Mouse (Mus musculus): Measurements from ENCODE around the gene Etl4. TPM values are rescaled to one million over a fixed set of nuclear protein-coding genes. Genes with fewer than 3 reads are reported as not detected.

The Etl4 gene
- polyA plus RNA-seq, 1 experiment = 7.4 TPM

DNA sequence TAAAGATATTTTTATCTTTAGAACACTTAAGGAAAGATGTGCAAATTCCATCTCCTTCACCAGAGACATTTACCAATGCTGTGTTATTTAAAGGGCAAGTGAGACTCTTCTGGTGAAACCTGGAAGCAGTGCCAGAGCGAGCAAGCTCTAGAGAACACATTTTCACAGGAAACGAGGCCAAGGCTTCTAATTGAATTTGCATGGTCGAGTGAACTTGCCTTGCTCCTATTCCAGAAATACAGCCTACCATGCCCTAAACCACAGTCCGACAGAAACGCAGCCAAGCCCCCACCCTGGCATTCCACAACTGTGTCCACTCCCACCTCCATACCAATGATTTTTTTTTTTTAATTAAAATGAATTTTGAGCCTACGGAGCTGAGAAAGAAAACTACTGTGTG lies 510.4 kb downstream of the Etl4 start:
- H3K27me3 ChIP-seq (ENCODE audit: control insufficient read depth, insufficient read depth, insufficient read length) = no peaks in the 10 kb centered on the region
- no peak for TF ChIP-seq POLR2AphosphoS2 (IDR thresholded peaks at IDR 0.05; ENCODE audit: insufficient read length, low read depth)
- TF ChIP-seq SRF (IDR thresholded peaks at IDR 0.05; ENCODE audit: control insufficient read depth, insufficient read length, low read depth) = no peak
- no peak for TF ChIP-seq TCF12 (IDR thresholded peaks at IDR 0.05; ENCODE audit: insufficient read depth, poor library complexity, severe bottlenecking)
- TF ChIP-seq MAX (IDR thresholded peaks at IDR 0.05; ENCODE audit: low read depth) = no peak
- TF ChIP-seq REST (IDR thresholded peaks at IDR 0.05; ENCODE audit: insufficient read depth, insufficient read length) = no peak
- no peak for TF ChIP-seq E2F4 (IDR thresholded peaks at IDR 0.05; ENCODE audit: insufficient read depth)
- TF ChIP-seq POLR2A (IDR thresholded peaks at IDR 0.05; ENCODE audit: insufficient read length, low read depth) = no peak
- no peak for TF ChIP-seq MYOD1 (IDR thresholded peaks at IDR 0.05; ENCODE audit: control insufficient read depth in 1 of 3, insufficient read length in 2 of 3, low read depth in 2 of 3)
- no peak for TF ChIP-seq CEBPB (IDR thresholded peaks at IDR 0.05; ENCODE audit: insufficient read depth, poor library complexity, severe bottlenecking)
- TF ChIP-seq USF1 (IDR thresholded peaks at IDR 0.05; ENCODE audit: low read depth) = no peak
- no peak for TF ChIP-seq TCF3 (IDR thresholded peaks at IDR 0.05; ENCODE audit: insufficient read length, low read depth)
- no peak for TF ChIP-seq MYOG (IDR thresholded peaks at IDR 0.05; ENCODE audit: control insufficient read depth in 1 of 3, insufficient read depth in 1 of 3, insufficient read length in 2 of 3, low read depth in 2 of 3)
- H3K36me3 ChIP-seq (ENCODE audit: control insufficient read depth, insufficient read depth) = no peaks in the 10 kb centered on the region
- H3K4me3 ChIP-seq = no peak overlapping the region
- H3ac ChIP-seq (ENCODE audit: control insufficient read depth, insufficient read length) = no peak overlapping the region
- no peak overlapping the region for H3K4me2 ChIP-seq (ENCODE audit: low read depth)
- no peaks in the 10 kb centered on the region for H3K79me2 ChIP-seq (ENCODE audit: control insufficient read depth, insufficient read depth)

DNA sequence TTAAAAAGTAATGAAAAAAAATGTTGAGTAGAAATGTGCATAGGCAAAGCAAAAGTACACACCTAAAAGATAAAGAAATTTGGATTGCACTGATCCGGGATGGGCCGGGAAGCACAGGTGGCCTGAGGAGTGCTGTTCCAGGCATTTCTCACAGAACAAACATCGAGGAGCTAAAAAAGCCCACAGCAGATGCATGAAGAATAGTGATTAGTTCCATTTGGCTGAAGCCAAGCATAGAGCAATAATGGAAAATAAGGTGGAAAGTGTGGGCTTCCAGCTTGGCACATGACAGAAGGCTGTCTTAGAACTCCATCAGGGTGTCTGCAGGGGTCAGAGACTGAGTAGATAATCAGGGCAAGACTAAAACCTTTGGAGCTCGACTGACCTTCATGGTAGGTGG lies 512.7 kb downstream of the Etl4 start:
- H3ac ChIP-seq (ENCODE audit: control insufficient read depth, insufficient read length) = no peak overlapping the region
- no peak overlapping the region for H3K4me3 ChIP-seq
- H3K79me2 ChIP-seq (ENCODE audit: control insufficient read depth, insufficient read depth) = no peaks in the 10 kb centered on the region
- H3K27me3 ChIP-seq (ENCODE audit: control insufficient read depth, insufficient read depth, insufficient read length) = no peaks in the 10 kb centered on the region
- H3K36me3 ChIP-seq (ENCODE audit: control insufficient read depth, insufficient read depth) = no peaks in the 10 kb centered on the region
- no peak overlapping the region for H3K4me2 ChIP-seq (ENCODE audit: low read depth)
- TF ChIP-seq SRF (IDR thresholded peaks at IDR 0.05; ENCODE audit: control insufficient read depth, insufficient read length, low read depth) (no peak), MYOG (IDR thresholded peaks at IDR 0.05; ENCODE audit: control insufficient read depth in 1 of 3, insufficient read depth in 1 of 3, insufficient read length in 2 of 3, low read depth in 2 of 3) (no peak), POLR2AphosphoS2 (IDR thresholded peaks at IDR 0.05; ENCODE audit: insufficient read length, low read depth) (no peak), TCF12 (IDR thresholded peaks at IDR 0.05; ENCODE audit: insufficient read depth, poor library complexity, severe bottlenecking) (no peak), REST (IDR thresholded peaks at IDR 0.05; ENCODE audit: insufficient read depth, insufficient read length) (no peak), MAX (IDR thresholded peaks at IDR 0.05; ENCODE audit: low read depth) (no peak), MYOD1 (IDR thresholded peaks at IDR 0.05; ENCODE audit: control insufficient read depth in 1 of 3, insufficient read length in 2 of 3, low read depth in 2 of 3) (no peak), E2F4 (IDR thresholded peaks at IDR 0.05; ENCODE audit: insufficient read depth) (no peak), CEBPB (IDR thresholded peaks at IDR 0.05; ENCODE audit: insufficient read depth, poor library complexity, severe bottlenecking) (no peak), USF1 (IDR thresholded peaks at IDR 0.05; ENCODE audit: low read depth) (no peak)

DNA sequence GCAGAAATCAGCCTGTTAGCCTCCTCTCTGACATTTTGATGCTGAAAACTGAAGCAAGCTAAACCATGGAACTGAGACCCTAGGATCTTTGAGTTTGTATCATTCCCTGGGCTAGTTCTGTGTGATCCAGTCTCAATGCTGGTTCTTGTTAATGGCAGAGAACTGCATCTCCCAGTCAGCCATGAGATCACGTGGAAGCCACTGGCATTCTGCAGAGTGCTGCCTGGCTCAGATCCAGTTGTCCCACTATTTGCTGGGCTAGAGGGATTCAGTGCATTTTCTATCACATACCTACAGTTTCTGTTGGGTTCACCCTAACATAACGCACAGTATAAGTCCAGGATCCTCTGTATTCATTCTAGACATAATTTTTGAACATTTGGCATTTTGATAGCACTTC lies 524.1 kb downstream of the Etl4 start:
- no peak overlapping the region for H3ac ChIP-seq (ENCODE audit: control insufficient read depth, insufficient read length)
- H3K4me3 ChIP-seq = no peak overlapping the region
- TF ChIP-seq SRF (IDR thresholded peaks at IDR 0.05; ENCODE audit: control insufficient read depth, insufficient read length, low read depth) = no peak
- no peak for TF ChIP-seq MYOD1 (IDR thresholded peaks at IDR 0.05; ENCODE audit: control insufficient read depth in 1 of 3, insufficient read length in 2 of 3, low read depth in 2 of 3)
- TF ChIP-seq POLR2A (IDR thresholded peaks at IDR 0.05; ENCODE audit: insufficient read length, low read depth) = no peak
- TF ChIP-seq TCF3 (IDR thresholded peaks at IDR 0.05; ENCODE audit: insufficient read length, low read depth) = no peak
- no peak for TF ChIP-seq POLR2AphosphoS2 (IDR thresholded peaks at IDR 0.05; ENCODE audit: insufficient read length, low read depth)
- no peak for TF ChIP-seq CEBPB (IDR thresholded peaks at IDR 0.05; ENCODE audit: insufficient read depth, poor library complexity, severe bottlenecking)
- TF ChIP-seq MYOG (IDR thresholded peaks at IDR 0.05; ENCODE audit: control insufficient read depth in 1 of 3, insufficient read depth in 1 of 3, insufficient read length in 2 of 3, low read depth in 2 of 3) = no peak
- TF ChIP-seq E2F4 (IDR thresholded peaks at IDR 0.05; ENCODE audit: insufficient read depth) = no peak
- no peak for TF ChIP-seq REST (IDR thresholded peaks at IDR 0.05; ENCODE audit: insufficient read depth, insufficient read length)
- no peak for TF ChIP-seq MAX (IDR thresholded peaks at IDR 0.05; ENCODE audit: low read depth)
- no peak for TF ChIP-seq USF1 (IDR thresholded peaks at IDR 0.05; ENCODE audit: low read depth)
- TF ChIP-seq TCF12 (IDR thresholded peaks at IDR 0.05; ENCODE audit: insufficient read depth, poor library complexity, severe bottlenecking) = no peak
- H3K36me3 ChIP-seq (ENCODE audit: control insufficient read depth, insufficient read depth) = no peaks in the 10 kb centered on the region
- H3K79me2 ChIP-seq (ENCODE audit: control insufficient read depth, insufficient read depth) = no peaks in the 10 kb centered on the region
- H3K27me3 ChIP-seq (ENCODE audit: control insufficient read depth, insufficient read depth, insufficient read length) = no peaks in the 10 kb centered on the region
- H3K4me2 ChIP-seq (ENCODE audit: low read depth) = no peak overlapping the region

DNA sequence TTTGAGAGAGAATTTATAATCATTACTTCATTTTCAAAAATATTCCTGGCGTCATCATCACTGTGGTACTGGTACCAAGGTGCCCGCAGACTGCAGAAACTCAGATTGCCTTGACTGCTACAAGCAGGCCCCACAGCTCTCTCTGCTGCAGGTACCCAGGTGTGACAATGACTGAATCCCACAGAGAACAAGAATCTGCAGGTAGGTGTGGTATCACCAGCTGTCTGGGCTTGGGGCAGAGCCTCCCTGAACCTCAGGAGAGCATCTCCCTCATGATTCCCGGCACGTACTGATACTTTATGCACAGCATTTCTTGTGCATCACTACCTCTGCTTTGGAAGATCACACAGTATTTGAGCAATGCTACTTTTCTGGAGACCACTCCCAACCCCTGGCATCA lies 526.0 kb downstream of the Etl4 start:
- Histone ChIP-seq H3K27me3 (ENCODE audit: control insufficient read depth, insufficient read depth, insufficient read length) (no peaks in the 10 kb centered on the region), H3K4me2 (ENCODE audit: low read depth) (no peak overlapping the region), H3K36me3 (ENCODE audit: control insufficient read depth, insufficient read depth) (no peaks in the 10 kb centered on the region), H3K4me3 (no peak overlapping the region), H3ac (ENCODE audit: control insufficient read depth, insufficient read length) (no peak overlapping the region), H3K79me2 (ENCODE audit: control insufficient read depth, insufficient read depth) (no peaks in the 10 kb centered on the region)
- no peak for TF ChIP-seq POLR2AphosphoS2 (IDR thresholded peaks at IDR 0.05; ENCODE audit: insufficient read length, low read depth)
- no peak for TF ChIP-seq POLR2A (IDR thresholded peaks at IDR 0.05; ENCODE audit: insufficient read length, low read depth)
- TF ChIP-seq E2F4 (IDR thresholded peaks at IDR 0.05; ENCODE audit: insufficient read depth) = no peak
- no peak for TF ChIP-seq USF1 (IDR thresholded peaks at IDR 0.05; ENCODE audit: low read depth)
- TF ChIP-seq TCF12 (IDR thresholded peaks at IDR 0.05; ENCODE audit: insufficient read depth, poor library complexity, severe bottlenecking) = no peak
- TF ChIP-seq MYOG (IDR thresholded peaks at IDR 0.05; ENCODE audit: control insufficient read depth in 1 of 3, insufficient read depth in 1 of 3, insufficient read length in 2 of 3, low read depth in 2 of 3) = no peak
- TF ChIP-seq MAX (IDR thresholded peaks at IDR 0.05; ENCODE audit: low read depth) = no peak
- no peak for TF ChIP-seq CEBPB (IDR thresholded peaks at IDR 0.05; ENCODE audit: insufficient read depth, poor library complexity, severe bottlenecking)
- no peak for TF ChIP-seq TCF3 (IDR thresholded peaks at IDR 0.05; ENCODE audit: insufficient read length, low read depth)
- TF ChIP-seq SRF (IDR thresholded peaks at IDR 0.05; ENCODE audit: control insufficient read depth, insufficient read length, low read depth) = no peak
- no peak for TF ChIP-seq REST (IDR thresholded peaks at IDR 0.05; ENCODE audit: insufficient read depth, insufficient read length)
- TF ChIP-seq MYOD1 (IDR thresholded peaks at IDR 0.05; ENCODE audit: control insufficient read depth in 1 of 3, insufficient read length in 2 of 3, low read depth in 2 of 3) = no peak

Measured in myocyte (in vitro differentiated cells).